Mouse (Mus musculus) brown adipose tissue, adult 24 weeks (tissue): ENCODE results near the gene Arhgef25. TPM values are rescaled to one million over a fixed set of nuclear protein-coding genes. Genes with fewer than 3 reads are reported as not detected.

Experiments used
- H3K27ac ChIP-seq: fragments of 200-500 bp; replicated peaks from 2 replicates; pipeline ENCODE4 v1.5.1; 2012; ENCODE audit warnings: low read depth, mild to moderate bottlenecking, low read length
- H3K4me1 ChIP-seq: fragments of 200-500 bp; 2 replicates; pipeline ENCODE4 v1.6.1; 2012; ENCODE audit warnings: low read length, mixed read lengths; ENCODE audit not compliant: control insufficient read depth, insufficient read depth, insufficient read length
- H3K4me3 ChIP-seq: fragments of 200-500 bp; 2 replicates; pipeline ENCODE4 v1.5.1; 2012; ENCODE audit warnings: low read depth, mild to moderate bottlenecking, low read length, moderate library complexity; ENCODE audit not compliant: insufficient read depth
- polyA plus RNA-seq: library from polyadenylated mRNA; stranded (reverse); fragments of >200 nt; gene quantifications from 2 replicates; pipeline ENCODE4 v1.2.4, GENCODE M21; 2012; ENCODE audit not compliant: missing spikeins, insufficient read depth, insufficient read length

Arhgef25 gene
- polyA plus RNA-seq, 1 experiment = 4.0 TPM

DNA sequence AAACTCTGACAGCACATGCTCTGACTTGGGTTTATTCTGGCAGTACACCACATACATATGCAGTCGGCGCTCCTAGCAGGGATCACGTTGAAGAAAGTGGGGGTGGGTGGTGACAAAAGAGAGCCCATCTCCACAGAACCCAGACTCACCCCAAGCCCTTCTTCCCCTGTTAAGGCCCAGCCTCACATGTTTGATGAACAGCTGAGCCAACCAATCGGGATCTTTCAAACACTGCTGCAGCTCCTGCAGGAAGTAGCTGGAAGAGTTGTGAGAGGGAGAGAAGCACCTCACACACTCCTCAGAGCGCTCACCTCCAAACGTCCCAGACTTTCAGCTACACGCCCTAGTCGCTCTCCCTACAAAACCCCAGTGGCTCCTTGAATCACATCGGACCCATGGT is 4.8 kb downstream of the Arhgef25 start:
- no peaks in the 10 kb centered on the region; the same call in 1 of the 2 replicates for H3K4me1 ChIP-seq
- no peak overlapping the region for H3K4me3 ChIP-seq
- H3K27ac ChIP-seq = no peak overlapping the region

DNA sequence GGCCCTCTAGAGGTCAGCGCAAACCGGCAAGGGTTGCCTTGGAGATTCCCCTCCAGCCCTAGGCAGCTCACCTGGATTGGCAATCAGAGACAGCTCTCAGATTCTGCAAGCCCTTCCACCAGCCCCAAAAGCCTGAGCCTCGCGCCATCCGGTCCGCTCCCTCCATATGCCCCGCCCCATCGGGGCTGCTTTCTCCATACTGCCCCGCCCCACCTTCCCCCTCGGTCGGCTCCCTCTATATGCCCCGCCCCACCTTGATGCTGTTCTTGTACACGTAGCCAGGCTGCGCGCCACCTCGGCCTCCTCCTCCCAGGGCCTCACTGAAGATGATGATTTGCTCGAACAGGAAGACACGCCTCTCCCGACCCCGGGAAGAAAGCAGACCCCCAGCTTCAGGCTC is 6.1 kb downstream of the Arhgef25 start:
- peak overlapping the region; percentile 93; the same call in 1 of the 2 replicates for H3K27ac ChIP-seq
- H3K4me3 ChIP-seq = peak overlapping the region; percentile 66
- peaks cover 3% of the 10 kb centered on the region; the same call in 1 of the 2 replicates for H3K4me1 ChIP-seq

- peak overlapping the region; percentile 93 for H3K27ac ChIP-seq
- H3K4me1 ChIP-seq = peaks cover 5% of the 10 kb centered on the region; the same call in 1 of the 2 replicates
- peak overlapping the region; percentile 66 for H3K4me3 ChIP-seq
Observed at GRCm38 (mm10) chr10:127182624-127183023, 7.3 kb downstream of the Arhgef25 start.

GRCm38 (mm10) chr10:127181566-127181965 is 8.3 kb downstream of the Arhgef25 start:
- Histone ChIP-seq H3K4me1 (peaks cover 5% of the 10 kb centered on the region; the same call in 1 of the 2 replicates), H3K27ac (peak overlapping the region; percentile 93), H3K4me3 (peak overlapping the region; percentile 66)

DNA sequence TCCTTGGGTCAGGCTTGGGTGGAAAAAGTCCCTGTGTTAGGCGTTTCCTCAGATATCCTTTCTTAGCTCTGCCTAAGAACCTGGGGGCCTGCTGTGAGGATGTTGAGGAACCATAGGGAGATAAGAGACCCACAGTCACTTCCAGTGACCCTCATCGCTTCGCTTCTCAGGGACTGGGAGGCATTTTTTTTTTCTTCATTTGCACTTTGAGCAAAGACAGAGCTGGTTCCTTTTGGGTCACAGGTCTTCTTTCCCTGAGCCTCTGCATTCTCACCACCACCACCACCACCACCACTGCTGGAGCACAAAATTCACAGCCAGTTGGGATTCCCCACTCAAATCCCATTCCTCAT is 9.2 kb downstream of the Arhgef25 start:
- peak overlapping the region; percentile 93 for H3K27ac ChIP-seq
- peaks cover 5% of the 10 kb centered on the region; the same call in 1 of the 2 replicates for H3K4me1 ChIP-seq
- peak overlapping the region; percentile 58 for H3K4me3 ChIP-seq

DNA sequence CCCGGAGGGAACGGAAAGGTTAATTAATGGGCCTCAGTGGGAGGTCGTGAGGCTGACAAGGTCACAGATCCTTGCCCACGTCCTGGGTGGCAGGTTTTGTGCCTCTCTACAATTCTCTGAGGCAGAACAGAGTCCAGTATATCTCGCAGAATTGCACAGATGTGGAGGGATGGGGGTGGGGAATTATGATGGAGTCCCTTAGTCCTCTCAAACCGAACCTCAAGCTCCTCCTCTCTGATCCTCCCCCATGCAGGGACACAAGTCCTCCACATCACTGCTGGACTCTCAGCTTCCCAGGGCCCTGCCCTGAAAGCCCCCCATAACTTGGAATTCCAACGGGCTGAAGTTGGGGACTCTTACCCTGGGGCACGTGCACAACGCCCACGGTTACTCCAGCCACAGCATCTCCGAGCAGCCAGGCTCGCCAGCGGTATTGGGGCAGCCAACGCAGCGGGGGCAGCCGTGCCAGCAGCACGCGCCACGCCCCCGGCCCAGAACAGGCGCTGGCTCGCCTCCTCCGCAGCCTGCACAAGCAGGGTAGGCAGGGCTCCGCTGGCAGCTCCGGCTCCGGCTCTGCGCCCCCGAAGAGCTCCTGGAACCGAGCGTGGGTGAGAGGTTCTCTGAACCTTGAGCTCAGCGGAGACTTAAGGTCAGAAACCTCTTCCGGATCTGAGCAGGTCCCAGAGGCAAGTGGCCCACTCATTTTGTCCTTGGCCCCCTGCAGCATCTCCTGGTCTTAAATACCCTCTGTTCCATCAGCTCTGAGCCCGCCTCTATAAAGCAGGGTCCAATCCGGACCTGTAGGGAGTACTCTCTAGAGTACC is 9.8 kb downstream of the Arhgef25 start, which contains the start of gene Slc26a10:
TSS of gene Slc26a10 (minus strand) at position 775 of the 824 bp plus-strand sequence.
- Histone ChIP-seq H3K27ac (peak within 1 kb of the TSS; percentile 93), H3K4me3 (peak within 1 kb of the TSS; percentile 58), H3K4me1 (peaks cover 5% of the 10 kb centered on the region; the same call in 1 of the 2 replicates)

DNA sequence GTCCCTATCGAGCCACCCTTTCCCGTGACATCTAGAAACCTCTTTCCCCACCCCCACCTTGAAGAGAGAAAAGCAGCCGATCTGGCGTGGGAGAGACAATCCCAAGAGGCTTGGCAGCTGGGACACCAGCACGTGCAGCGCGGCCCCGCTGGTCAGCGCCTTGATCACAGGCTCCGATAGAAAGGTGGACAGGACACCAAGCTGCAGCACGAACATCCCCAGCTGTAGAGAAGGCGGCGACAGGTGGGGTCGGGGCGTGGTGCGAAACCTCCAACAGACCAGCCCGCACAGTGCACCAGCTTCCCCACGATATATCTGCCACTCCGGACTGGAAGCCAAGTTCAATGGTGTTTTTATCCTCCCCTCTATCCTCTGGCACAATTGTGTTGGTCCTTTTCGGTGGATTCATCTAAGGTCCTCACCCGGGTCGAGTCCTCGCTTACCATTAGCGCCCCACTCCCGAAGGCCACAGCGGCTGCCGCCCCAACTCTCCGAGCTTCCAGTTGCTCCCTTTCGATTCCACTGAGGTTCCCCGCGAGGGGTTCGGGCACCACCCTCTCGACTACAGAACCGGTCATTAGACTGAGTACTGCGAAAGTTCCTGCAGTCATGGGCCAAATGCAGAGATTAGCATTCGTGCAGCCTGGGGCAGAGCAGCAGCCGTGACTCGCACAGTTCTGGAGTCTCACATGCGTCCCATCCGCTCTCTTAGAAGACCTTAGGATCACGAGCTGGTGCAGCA is 11.4 kb downstream of the Arhgef25 start:
- Histone ChIP-seq H3K27ac (no peak overlapping the region), H3K4me3 (peak overlapping the region; percentile 47), H3K4me1 (peaks cover 5% of the 10 kb centered on the region; the same call in 1 of the 2 replicates)

- H3K4me1 ChIP-seq = peaks cover 5% of the 10 kb centered on the region; the same call in 1 of the 2 replicates
- H3K4me3 ChIP-seq = peak overlapping the region; percentile 47
- H3K27ac ChIP-seq = no peak overlapping the region
Observed at GRCm38 (mm10) chr10:127177719-127178118, 12.2 kb downstream of the Arhgef25 start.

- Histone ChIP-seq H3K4me3 (no peak overlapping the region), H3K4me1 (peaks cover 5% of the 10 kb centered on the region; the same call in 1 of the 2 replicates), H3K27ac (no peak overlapping the region)
Observed at GRCm38 (mm10) chr10:127177235-127177634, 12.6 kb downstream of the Arhgef25 start.

GRCm38 (mm10) chr10:127176756-127177155 is 13.1 kb downstream of the Arhgef25 start:
- no peak overlapping the region for H3K4me3 ChIP-seq
- peaks cover 5% of the 10 kb centered on the region; the same call in 1 of the 2 replicates for H3K4me1 ChIP-seq
- H3K27ac ChIP-seq = no peak overlapping the region

GRCm38 (mm10) chr10:127176228-127176627 is 13.7 kb downstream of the Arhgef25 start:
- Histone ChIP-seq H3K4me3 (no peak overlapping the region), H3K4me1 (peaks cover 5% of the 10 kb centered on the region; the same call in 1 of the 2 replicates), H3K27ac (no peak overlapping the region)

- no peak overlapping the region for H3K27ac ChIP-seq
- H3K4me1 ChIP-seq = peaks cover 6% of the 10 kb centered on the region
- H3K4me3 ChIP-seq = no peak overlapping the region
Observed at GRCm38 (mm10) chr10:127174170-127174569, 15.7 kb downstream of the Arhgef25 start.

- no peak overlapping the region for H3K4me3 ChIP-seq
- H3K4me1 ChIP-seq = peaks cover 2% of the 10 kb centered on the region
- no peak overlapping the region for H3K27ac ChIP-seq
Observed at GRCm38 (mm10) chr10:127173148-127174065, 16.5 kb downstream of the Arhgef25 start.

GRCm38 (mm10) chr10:127171631-127172200 is 18.2 kb downstream of the Arhgef25 start:
- H3K4me1 ChIP-seq = peaks cover 2% of the 10 kb centered on the region; the same call in 1 of the 2 replicates
- H3K4me3 ChIP-seq = no peak overlapping the region
- H3K27ac ChIP-seq = no peak overlapping the region
